9 mouse cellular contexts compared by ENCODE assay signal in genomic region chr8:115402471-115403197, GRCm38 (mm10).
DNase-seq lines count a peak whose midpoint lies in the region; ATAC-seq and TF ChIP-seq lines count a peak whose summit lies in the region.
"Had no signal": no experiment of that assay in that cellular context is flagged by ENCODE, and none has a peak within 500 bp of the region (broad histone marks: within the 10 kb centered on the region; RNA-seq: fewer than 3 reads in every experiment).

No protein-coding gene starts in this region.

- TF ChIP-seq POLR2A in lung, adult 2 months (IDR thresholded peaks at IDR 0.05; ENCODE audit: borderline replicate concordance, extremely low read depth, low read depth, low read length), result no peak

- DNase-seq in hindbrain, embryonic 10.5 days (ENCODE audit: low spot score), result peak; percentile 24
- DNase-seq in hindbrain, embryonic 14.5 days (ENCODE audit: low spot score), result no peak
- peak; percentile 33 for DNase-seq in thymus, postnatal 14 days
- DNase-seq in thymus, postnatal 36 days, result no peak
- peak; percentile 20 for DNase-seq in lung, adult 2 months
- no peak for DNase-seq in B cell, adult 2 months
- DNase-seq in thymus, adult 18-20 months, result no peak

- H3K36me3 ChIP-seq in hindbrain, embryonic 10.5 days, result no peaks in the 10 kb centered on the region
- no peaks in the 10 kb centered on the region for H3K36me3 ChIP-seq in hindbrain, embryonic 14.5 days (replicated peaks; ENCODE audit: control insufficient read depth, insufficient read depth)
- H3K36me3 ChIP-seq: liver, embryonic 15.5 days had no signal

- H3K27me3 ChIP-seq in hindbrain, embryonic 10.5 days (ENCODE audit: insufficient read depth, poor library complexity, severe bottlenecking), result peaks cover 9% of the 10 kb centered on the region; the same call in 1 of the 2 replicates
- H3K27me3 ChIP-seq in hindbrain, embryonic 14.5 days (ENCODE audit: control insufficient read depth, insufficient read depth, low read length), result no peaks in the 10 kb centered on the region
- H3K27me3 ChIP-seq: liver, embryonic 15.5 days had no signal

- no peaks in the 10 kb centered on the region; the same call in 1 of the 2 replicates for H3K9me3 ChIP-seq in hindbrain, embryonic 10.5 days
- H3K9me3 ChIP-seq in hindbrain, embryonic 14.5 days (ENCODE audit: control insufficient read depth, low read length), result peaks cover 6% of the 10 kb centered on the region
- H3K9me3 ChIP-seq: liver, embryonic 15.5 days had no signal

- H3K4me3 ChIP-seq in hindbrain, embryonic 10.5 days, result no peak overlapping the region
- H3K4me3 ChIP-seq in hindbrain, embryonic 14.5 days (replicated peaks; ENCODE audit: low read length), result no peak overlapping the region
- H3K4me3 ChIP-seq in lung, adult 2 months (replicated peaks; ENCODE audit: extremely low read depth, low read depth, low read length), result no peak overlapping the region
- H3K4me3 ChIP-seq: liver, embryonic 15.5 days had no signal

- H3K4me2 ChIP-seq in hindbrain, embryonic 14.5 days (replicated peaks), result no peak overlapping the region
- H3K4me2 ChIP-seq: liver, embryonic 15.5 days had no signal

- peak; percentile 64 for TF ChIP-seq CTCF in lung, adult 2 months (IDR thresholded peaks at IDR 0.05; ENCODE audit: insufficient read depth, low read length)

- H3K4me1 ChIP-seq in hindbrain, embryonic 10.5 days (replicated peaks), result no peaks in the 10 kb centered on the region
- H3K4me1 ChIP-seq in hindbrain, embryonic 14.5 days (replicated peaks; ENCODE audit: control insufficient read depth, insufficient read depth, low read length), result no peaks in the 10 kb centered on the region
- H3K4me1 ChIP-seq in lung, adult 2 months (ENCODE audit: control insufficient read depth, insufficient read depth, low read length), result no peaks in the 10 kb centered on the region
- H3K4me1 ChIP-seq: liver, embryonic 15.5 days had no signal

- no peak for ATAC-seq in hindbrain, embryonic 14.5 days (ENCODE audit: low FRiP score)
- ATAC-seq in common myeloid progenitor, adult 5-6 weeks (replicated peaks; ENCODE audit: low read depth, poor library complexity, severe bottlenecking), result 0 out of 2 replicates have a peak, but pooled peaks have one; percentile 38

- no peak overlapping the region for H3K27ac ChIP-seq in hindbrain, embryonic 10.5 days
- H3K27ac ChIP-seq in hindbrain, embryonic 14.5 days, result no peak overlapping the region
- H3K27ac ChIP-seq: liver, embryonic 15.5 days had no signal

- H3K9ac ChIP-seq in hindbrain, embryonic 14.5 days, result no peak overlapping the region
- H3K9ac ChIP-seq: liver, embryonic 15.5 days had no signal

- 67% methylated on average over 10 of the region's 10 CpGs for WGBS in hindbrain, embryonic 10.5 days
- WGBS in hindbrain, embryonic 14.5 days, result 61% methylated on average over 10 of the region's 10 CpGs
- 54% methylated on average over 10 of the region's 10 CpGs for WGBS in lung, adult 2 months

Comparison
In these comparisons a context has a peak if more than half of its experiments do, and no peak if none do; other contexts are left out.
1. DNase-seq: peak in hindbrain, embryonic 10.5 days (single experiment), thymus, postnatal 14 days (single experiment) and lung, adult 2 months (single experiment); none in hindbrain, embryonic 14.5 days (single experiment), thymus, postnatal 36 days (0 of 2), B cell, adult 2 months (0 of 2) and thymus, adult 18-20 months (0 of 2).